Mouse (Mus musculus) CH12.LX (cell line): Measurements from ENCODE around the gene Upk3a. TPM values are rescaled to one million over a fixed set of nuclear protein-coding genes. Genes with fewer than 3 reads are reported as not detected.
A peak's percentile ranks its signal among the peaks of the same experiment; 100 is the strongest.

Source experiments
- DNase-seq: peaks from one replicate; pipeline ENCODE4 v3.0.0-alpha.2; 2013; ENCODE audit errors: extremely low read depth
- H3K27ac ChIP-seq: 2 replicates; pipeline ENCODE4 v1.5.1; 2012; ENCODE audit warnings: low read depth, mild to moderate bottlenecking, control low read depth, moderate library complexity; ENCODE audit not compliant: insufficient read depth
- H3K27me3 ChIP-seq: replicated peaks from 2 replicates; pipeline ENCODE3; 2012; ENCODE audit warnings: inconsistent platforms
- H3K36me3 ChIP-seq, 2 experiments: replicated peaks in 1 of 2; 2 replicates each; pipeline versions ENCODE3 to v1.6.1; 2012; ENCODE audit warnings: inconsistent platforms in 1 of 2, low read length in 1 of 2, mild to moderate bottlenecking in 1 of 2, mixed read lengths in 1 of 2, moderate library complexity in 1 of 2; ENCODE audit not compliant: control insufficient read depth in 1 of 2, insufficient read depth in 1 of 2
- H3K4me1 ChIP-seq, 2 experiments: 2 replicates each; pipeline ENCODE4 v1.6.1; 2012; ENCODE audit warnings: inconsistent platforms in 1 of 2, moderate library complexity in 1 of 2; ENCODE audit not compliant: insufficient read depth in 2 of 2, control insufficient read depth in 1 of 2
- H3K4me2 ChIP-seq: 2 replicates; pipeline ENCODE4 v1.6.1; 2012; ENCODE audit warnings: low read depth, mild to moderate bottlenecking, control low read depth; ENCODE audit not compliant: poor library complexity, insufficient read depth, severe bottlenecking
- H3K4me3 ChIP-seq, 3 experiments: fragments of 150-350 bp in 1 of 3; sonication (generic) in 1 of 3; replicated peaks in 1 of 3; 2 replicates each; pipeline versions ENCODE3 to v1.5.1; 2011 to 2012; ENCODE audit warnings: low read depth in 2 of 3, low read length in 2 of 3, mild to moderate bottlenecking in 2 of 3, moderate library complexity in 2 of 3, control low read depth in 1 of 3, improper control_type of control experiment in 1 of 3, inconsistent platforms in 1 of 3, mixed read lengths in 1 of 3; ENCODE audit not compliant: poor library complexity in 1 of 3
- H3K79me2 ChIP-seq: replicated peaks from 2 replicates; pipeline ENCODE4 v1.6.1; 2012; ENCODE audit warnings: mild to moderate bottlenecking, moderate library complexity; ENCODE audit not compliant: control insufficient read depth, poor library complexity, insufficient read depth, severe bottlenecking; ENCODE audit errors: extremely low read depth
- H3K9ac ChIP-seq: 2 replicates; pipeline ENCODE4 v1.6.1; 2012; ENCODE audit warnings: low read depth, mild to moderate bottlenecking, control low read depth, moderate library complexity; ENCODE audit not compliant: insufficient read depth
- H3K9me3 ChIP-seq: replicated peaks from 2 replicates; pipeline ENCODE3; 2012; ENCODE audit warnings: low read length, inconsistent platforms, mixed read lengths
- CHD1 ChIP-seq: IDR thresholded peaks from 2 replicates; pipeline ENCODE4 v1.6.1; 2012; ENCODE audit warnings: low read depth, low read length, improper control_type of control experiment, inconsistent platforms
- CHD2 ChIP-seq: IDR thresholded peaks from 2 replicates; pipeline ENCODE4 v1.6.1; 2011; ENCODE audit warnings: low read length, improper control_type of control experiment
- E2F4 ChIP-seq: IDR thresholded peaks from 2 replicates; pipeline ENCODE4 v1.6.1; 2011; ENCODE audit warnings: low read depth, low read length, improper control_type of control experiment; ENCODE audit not compliant: insufficient replicate concordance
- ELF1 ChIP-seq: IDR thresholded peaks from 2 replicates; pipeline ENCODE4 v1.6.1; 2014; ENCODE audit warnings: low read depth, mild to moderate bottlenecking, inconsistent platforms, low read length, improper control_type of control experiment
- EP300 ChIP-seq: IDR thresholded peaks from 2 replicates; pipeline ENCODE4 v1.6.1; 2011; ENCODE audit warnings: low read length, improper control_type of control experiment
- GABPA ChIP-seq: IDR thresholded peaks from 2 replicates; pipeline ENCODE4 v1.6.1; 2012; ENCODE audit warnings: low read depth, low read length, improper control_type of control experiment, inconsistent platforms; ENCODE audit not compliant: insufficient replicate concordance
- IRF4 ChIP-seq: IDR thresholded peaks from 2 replicates; pipeline ENCODE4 v1.6.1; 2014; ENCODE audit warnings: low read depth, mild to moderate bottlenecking, inconsistent platforms, low read length, improper control_type of control experiment
- JUND ChIP-seq: conservative IDR thresholded peaks from 2 replicates; pipeline ENCODE4 v1.6.1; 2011; ENCODE audit warnings: low read depth, low read length, improper control_type of control experiment
- MAX ChIP-seq: IDR thresholded peaks from 2 replicates; pipeline ENCODE4 v1.6.1; 2011; ENCODE audit warnings: low read length, improper control_type of control experiment
- MAZ ChIP-seq: IDR thresholded peaks from 2 replicates; pipeline ENCODE4 v1.6.1; 2012; ENCODE audit warnings: low read depth, mild to moderate bottlenecking, inconsistent platforms, low read length, improper control_type of control experiment, moderate library complexity
- MEF2A ChIP-seq: IDR thresholded peaks from 2 replicates; pipeline ENCODE4 v1.6.1; 2014; ENCODE audit warnings: low read depth, mild to moderate bottlenecking, inconsistent platforms, low read length, improper control_type of control experiment, borderline replicate concordance
- MXI1 ChIP-seq: IDR thresholded peaks from 2 replicates; pipeline ENCODE4 v1.6.1; 2011; ENCODE audit warnings: mild to moderate bottlenecking, low read depth, low read length, improper control_type of control experiment
- NELFE ChIP-seq: IDR thresholded peaks from 2 replicates; pipeline ENCODE4 v1.6.1; 2011; ENCODE audit warnings: low read depth, low read length, improper control_type of control experiment
- PAX5 ChIP-seq: IDR thresholded peaks from 2 replicates; pipeline ENCODE4 v1.6.1; 2012; ENCODE audit warnings: low read length, inconsistent platforms, mixed read lengths
- POLR2A ChIP-seq: IDR thresholded peaks from 2 replicates; pipeline ENCODE4 v1.6.1; 2011; ENCODE audit warnings: low read depth, mild to moderate bottlenecking, improper control_type of control experiment, low read length
- POLR2AphosphoS2 ChIP-seq: IDR thresholded peaks from 2 replicates; pipeline ENCODE4 v1.6.1; 2011; ENCODE audit warnings: low read depth, low read length, improper control_type of control experiment
- RAD21 ChIP-seq: IDR thresholded peaks from 2 replicates; pipeline ENCODE4 v1.6.1; 2011; ENCODE audit warnings: low read depth, mild to moderate bottlenecking, low read length, improper control_type of control experiment, moderate library complexity
- SIN3A ChIP-seq: IDR thresholded peaks from 2 replicates; pipeline ENCODE4 v1.6.1; 2012; ENCODE audit warnings: low read length, improper control_type of control experiment, inconsistent platforms
- SMC3 ChIP-seq: IDR thresholded peaks from 2 replicates; pipeline ENCODE4 v1.6.1; 2011; ENCODE audit warnings: low read depth, low read length, improper control_type of control experiment
- TBP ChIP-seq: conservative IDR thresholded peaks from 2 replicates; pipeline ENCODE4 v1.6.1; 2011; ENCODE audit warnings: low read depth, low read length, improper control_type of control experiment
- TCF12 ChIP-seq: IDR thresholded peaks from 2 replicates; pipeline ENCODE4 v1.6.1; 2014; ENCODE audit warnings: low read depth, mild to moderate bottlenecking, inconsistent platforms, low read length, improper control_type of control experiment
- UBTF ChIP-seq: IDR thresholded peaks from 2 replicates; pipeline ENCODE4 v1.6.1; 2012; ENCODE audit warnings: low read depth, mild to moderate bottlenecking, inconsistent platforms, low read length, improper control_type of control experiment, moderate library complexity
- USF2 ChIP-seq: conservative IDR thresholded peaks from 2 replicates; pipeline ENCODE4 v1.6.1; 2011; ENCODE audit warnings: low read depth, low read length, improper control_type of control experiment
- ZC3H11A ChIP-seq: IDR thresholded peaks from 2 replicates; pipeline ENCODE4 v1.6.1; 2012; ENCODE audit warnings: low read depth, mild to moderate bottlenecking, inconsistent platforms, low read length, improper control_type of control experiment
- ZKSCAN1 ChIP-seq: IDR thresholded peaks from 2 replicates; pipeline ENCODE4 v1.6.1; 2012; ENCODE audit warnings: low read depth, inconsistent platforms, low read length, improper control_type of control experiment, borderline replicate concordance
- ZMIZ1 ChIP-seq: IDR thresholded peaks from 2 replicates; pipeline ENCODE4 v1.6.1; 2012; ENCODE audit warnings: low read depth, mild to moderate bottlenecking, inconsistent platforms, low read length, improper control_type of control experiment
- ZNF384 ChIP-seq: IDR thresholded peaks from 2 replicates; pipeline ENCODE4 v1.6.1; 2012; ENCODE audit warnings: low read depth, low read length, improper control_type of control experiment, inconsistent platforms
- dilution Hi-C: fragments of 300-500 bp; cut with MboI; formaldehyde crosslinking; loops from 2 replicates; pipeline ENCODE4 v1.14.3; 2020; ENCODE audit warnings: low sequenced_read_pairs; ENCODE audit not compliant: extremely low pct_unique_long_range_greater_than_20kb, extremely low pct_ligation_motif_present
- in situ Hi-C: fragments of 300-500 bp; cut with MboI; formaldehyde crosslinking; loops from 3 replicates; pipeline ENCODE4 v1.14.3; 2019; ENCODE audit warnings: low sequenced_read_pairs, low pct_ligation_motif_present, low pct_unique_long_range_greater_than_20kb, mixed read lengths
- polyA plus RNA-seq: library from polyadenylated mRNA; unstranded; fragments of >175 nt; gene quantifications from 2 replicates; pipeline ENCODE4 v1.2.1, GENCODE M21; 2012; ENCODE audit warnings: low read depth; ENCODE audit not compliant: insufficient read length
- total RNA-seq, 2 experiments: library from RNA; depleted of rRNA; stranded (reverse); fragments of 300-350 nt in 1 of 2; fragments of >200 nt in 1 of 2; gene quantifications; 2 replicates each; pipeline ENCODE4 v1.2.3; 2012 to 2014

Gene Upk3a
- total and polyA plus RNA-seq, 3 experiments, result not detected

DNA sequence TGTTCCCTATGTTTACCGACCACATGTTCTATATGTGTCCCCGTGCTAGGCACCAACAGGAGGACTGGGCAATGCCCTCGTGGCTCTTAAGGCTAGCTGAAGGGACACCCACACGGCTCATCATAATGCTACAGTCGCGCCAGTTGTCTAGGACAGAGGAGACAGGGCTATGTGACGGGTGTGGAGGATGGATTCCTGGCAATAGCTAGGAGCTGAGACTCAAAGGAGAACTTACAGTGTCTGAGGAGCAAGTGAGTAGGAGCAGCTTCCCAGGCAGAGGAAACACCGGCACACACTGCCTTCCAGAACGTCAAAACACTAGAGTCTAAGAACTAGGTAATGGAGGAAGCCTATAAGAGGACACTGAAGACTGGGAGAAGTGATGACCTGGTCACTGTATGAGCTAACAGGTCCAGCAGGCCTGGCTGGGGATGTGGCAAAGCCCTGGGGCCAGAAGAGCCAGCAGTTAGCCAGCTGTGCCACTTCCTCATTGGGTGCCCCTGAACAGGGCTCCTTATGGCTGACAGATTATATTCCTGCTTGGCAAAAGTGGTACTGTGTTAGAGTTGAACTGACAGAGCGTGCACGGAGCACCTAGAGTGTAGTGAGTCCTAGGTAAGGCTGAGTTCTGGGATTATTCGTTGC is 31.3 kb upstream of the Upk3a start:
- Histone ChIP-seq H3K4me1 (peaks cover 26 to 55% of the 10 kb centered on the region in 2 experiments), H3K79me2 (no peaks in the 10 kb centered on the region), H3K36me3 (peaks cover 0 to 7% of the 10 kb centered on the region in 2 experiments), H3K4me3 (no peak overlapping the region), H3K27ac (no peak overlapping the region), H3K27me3 (peaks cover 2% of the 10 kb centered on the region), H3K9ac (no peak overlapping the region), H3K4me2 (no peak overlapping the region), H3K9me3 (no peaks in the 10 kb centered on the region)
- TF ChIP-seq E2F4 (no peak), USF2 (no peak), ELF1 (no peak), POLR2A (no peak), MXI1 (no peak), ZMIZ1 (no peak), PAX5 (no peak), ZC3H11A (no peak), GABPA (no peak), RAD21 (no peak), POLR2AphosphoS2 (no peak), TBP (no peak), CHD2 (no peak), SIN3A (no peak), SMC3 (no peak), MAZ (no peak), UBTF (no peak), MAX (no peak)
- in situ Hi-C loops (loop anchor here (5.0 kb wide), 1 partner anchor 38 kb away; no protein-coding TSS in a partner anchor), dilution Hi-C loops (no loop called here)
- DNase-seq, result no peak

DNA sequence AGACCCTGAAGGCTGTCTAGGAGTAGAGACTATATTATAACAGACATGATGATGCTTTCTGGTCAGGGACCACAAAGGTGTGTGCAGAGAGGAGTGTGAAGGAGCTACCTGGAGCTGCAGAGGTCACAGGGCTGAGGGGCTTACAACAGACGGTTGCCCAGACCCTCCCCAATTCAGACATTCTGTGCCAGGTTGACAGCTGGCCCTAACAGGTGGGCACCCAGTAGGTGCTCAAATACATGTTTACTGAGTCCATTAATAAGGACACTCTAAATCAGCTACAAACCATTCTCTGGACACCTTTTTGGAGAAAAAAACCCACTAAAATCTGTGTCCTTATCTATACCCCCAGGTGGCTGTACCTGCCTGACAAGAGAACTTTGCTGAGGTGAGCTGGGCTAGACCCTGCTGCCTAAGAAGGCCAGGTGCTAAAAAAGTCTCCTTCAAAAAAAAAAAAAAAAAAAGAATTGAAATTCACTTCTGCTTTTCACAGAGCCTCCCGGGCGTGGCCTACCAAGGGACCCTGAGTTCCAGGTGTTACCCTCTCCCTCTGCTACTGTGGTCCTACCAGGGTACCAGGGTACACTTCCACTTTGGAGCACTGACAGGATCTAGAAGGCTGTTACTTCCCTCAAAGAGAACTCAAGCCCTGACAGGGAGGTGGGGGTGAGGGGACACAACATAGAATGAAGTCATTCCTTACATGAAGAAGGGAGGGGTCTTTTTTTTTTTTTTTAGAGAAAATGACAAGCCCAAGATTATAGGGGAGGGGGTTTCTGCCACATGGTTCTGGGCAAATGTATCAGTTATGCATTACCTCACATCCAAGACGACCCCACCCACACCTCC is 30.5 kb upstream of the Upk3a start:
- Histone ChIP-seq H3K36me3 (peaks cover 0 to 7% of the 10 kb centered on the region in 2 experiments), H3K9ac (no peak overlapping the region), H3K4me2 (peak overlapping the region; percentile 84), H3K4me1 (peaks cover 26 to 54% of the 10 kb centered on the region in 2 experiments), H3K27ac (no peak overlapping the region), H3K4me3 (peak overlapping the region in 1 of 3 experiments; percentile 72), H3K27me3 (peaks cover 2% of the 10 kb centered on the region), H3K79me2 (no peaks in the 10 kb centered on the region), H3K9me3 (no peaks in the 10 kb centered on the region)
- TF ChIP-seq POLR2A (no peak), EP300 (peak; percentile 70), CHD1 (no peak), CHD2 (no peak), MEF2A (no peak), NELFE (no peak), TCF12 (peak; percentile 38; the same call in 1 of the 2 replicates), ZNF384 (peak; percentile 97), ZKSCAN1 (no peak), IRF4 (peak; percentile 42; the same call in 1 of the 2 replicates), JUND (no peak)
- peak; percentile 61 for DNase-seq
- dilution Hi-C loops, result no loop called here
- in situ Hi-C loops, result loop anchor here (5.0 kb wide), 1 partner anchor 39 kb away; no protein-coding TSS in a partner anchor
